Mouse (Mus musculus): ENCODE data around the gene Islr. TPM values are rescaled to one million over a fixed set of nuclear protein-coding genes. Genes with fewer than 3 reads are reported as not detected.

Gene Islr
- polyA plus RNA-seq, 1 experiment from 2014 or later: 89.5 TPM

DNA sequence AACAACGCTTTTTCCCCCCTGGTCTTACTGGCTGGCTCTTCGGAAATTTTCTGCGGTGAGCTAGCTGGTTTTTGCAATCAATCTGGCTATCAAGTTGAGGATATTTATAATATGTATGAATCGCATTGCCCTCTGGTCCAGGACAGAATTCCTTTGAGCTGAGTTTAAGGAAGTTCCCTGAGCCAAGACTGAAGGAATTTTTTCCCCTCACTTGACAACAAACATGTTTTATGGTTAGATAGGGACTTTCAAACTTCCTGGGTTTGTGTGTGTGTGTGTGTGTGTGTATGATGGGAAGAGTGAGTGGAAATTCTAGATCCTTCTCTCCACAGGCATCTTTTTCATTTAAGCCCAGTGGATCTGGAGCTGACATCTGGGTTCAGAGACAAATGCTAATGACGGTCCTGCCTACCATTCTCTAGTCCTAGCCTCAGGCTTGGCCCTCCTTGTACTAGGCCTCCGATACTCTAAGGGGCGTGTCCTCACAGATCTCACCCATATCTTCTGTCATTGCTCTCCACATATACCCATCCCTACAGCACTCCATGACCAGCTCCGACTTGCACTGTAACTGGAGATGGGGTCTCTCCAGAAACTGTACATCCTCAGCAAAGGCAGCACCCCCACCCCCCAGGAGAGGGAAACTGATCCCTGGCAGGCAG lies 10.5 kb upstream of the Islr start:
- Histone ChIP-seq H3K9ac (no peak overlapping the region), H3K4me1 (peaks cover 17% of the 10 kb centered on the region), H3K36me3 (peaks cover under 1% of the 10 kb centered on the region; the same call in 1 of the 2 replicates), H3K27me3 (no peaks in the 10 kb centered on the region), H3K9me3 (no peaks in the 10 kb centered on the region), H3K27ac (0 out of 2 replicates have a peak overlapping the region, but pooled peaks have one; percentile 29), H3K4me2 (no peak overlapping the region), H3K4me3 (no peak overlapping the region)
- ATAC-seq (ENCODE audit: borderline replicate concordance, extremely low read depth, low FRiP score, low TSS enrichment): peak; percentile 43; the same call in 1 of the 2 replicates
- 36% methylated on average over 8 of the region's 8 CpGs for WGBS

GRCm38 (mm10) chr9:58213865-58214264 lies 9.8 kb upstream of the Islr start:
- Histone ChIP-seq H3K27ac (no peak overlapping the region), H3K4me2 (no peak overlapping the region), H3K9ac (no peak overlapping the region), H3K27me3 (no peaks in the 10 kb centered on the region), H3K4me3 (no peak overlapping the region), H3K9me3 (no peaks in the 10 kb centered on the region), H3K4me1 (peaks cover 17% of the 10 kb centered on the region), H3K36me3 (no peaks in the 10 kb centered on the region)
- WGBS: 11% methylated on average over 5 of the region's 5 CpGs
- peak; percentile 58; the same call in 1 of the 2 replicates for ATAC-seq (ENCODE audit: borderline replicate concordance, extremely low read depth, low FRiP score, low TSS enrichment)

GRCm38 (mm10) chr9:58213377-58213776 lies 9.3 kb upstream of the Islr start:
- 43% methylated on average over 5 of the region's 5 CpGs for WGBS
- H3K9ac ChIP-seq: no peak overlapping the region

GRCm38 (mm10) chr9:58210304-58210627 lies 6.2 kb upstream of the Islr start:
- Histone ChIP-seq H3K27ac (no peak overlapping the region), H3K4me3 (no peak overlapping the region), H3K4me2 (no peak overlapping the region), H3K36me3 (no peaks in the 10 kb centered on the region), H3K27me3 (peaks cover 14% of the 10 kb centered on the region; the same call in 1 of the 2 replicates), H3K9ac (no peak overlapping the region), H3K9me3 (no peaks in the 10 kb centered on the region), H3K4me1 (peaks cover 17% of the 10 kb centered on the region)
- 61% methylated on average over 2 of the region's 2 CpGs for WGBS
- no peak for ATAC-seq (ENCODE audit: borderline replicate concordance, extremely low read depth, low FRiP score, low TSS enrichment)

More at GRCm38 (mm10) chr9:58213377-58213776, 9.3 kb upstream of the Islr start:
- no peaks in the 10 kb centered on the region for H3K9me3 ChIP-seq
- no peak overlapping the region for H3K4me2 ChIP-seq
- no peak overlapping the region for H3K27ac ChIP-seq
- no peaks in the 10 kb centered on the region for H3K36me3 ChIP-seq
- no peak overlapping the region for H3K4me3 ChIP-seq
- no peaks in the 10 kb centered on the region for H3K27me3 ChIP-seq
- no peak for ATAC-seq (ENCODE audit: borderline replicate concordance, extremely low read depth, low FRiP score, low TSS enrichment)
- H3K4me1 ChIP-seq: peaks cover 17% of the 10 kb centered on the region

DNA sequence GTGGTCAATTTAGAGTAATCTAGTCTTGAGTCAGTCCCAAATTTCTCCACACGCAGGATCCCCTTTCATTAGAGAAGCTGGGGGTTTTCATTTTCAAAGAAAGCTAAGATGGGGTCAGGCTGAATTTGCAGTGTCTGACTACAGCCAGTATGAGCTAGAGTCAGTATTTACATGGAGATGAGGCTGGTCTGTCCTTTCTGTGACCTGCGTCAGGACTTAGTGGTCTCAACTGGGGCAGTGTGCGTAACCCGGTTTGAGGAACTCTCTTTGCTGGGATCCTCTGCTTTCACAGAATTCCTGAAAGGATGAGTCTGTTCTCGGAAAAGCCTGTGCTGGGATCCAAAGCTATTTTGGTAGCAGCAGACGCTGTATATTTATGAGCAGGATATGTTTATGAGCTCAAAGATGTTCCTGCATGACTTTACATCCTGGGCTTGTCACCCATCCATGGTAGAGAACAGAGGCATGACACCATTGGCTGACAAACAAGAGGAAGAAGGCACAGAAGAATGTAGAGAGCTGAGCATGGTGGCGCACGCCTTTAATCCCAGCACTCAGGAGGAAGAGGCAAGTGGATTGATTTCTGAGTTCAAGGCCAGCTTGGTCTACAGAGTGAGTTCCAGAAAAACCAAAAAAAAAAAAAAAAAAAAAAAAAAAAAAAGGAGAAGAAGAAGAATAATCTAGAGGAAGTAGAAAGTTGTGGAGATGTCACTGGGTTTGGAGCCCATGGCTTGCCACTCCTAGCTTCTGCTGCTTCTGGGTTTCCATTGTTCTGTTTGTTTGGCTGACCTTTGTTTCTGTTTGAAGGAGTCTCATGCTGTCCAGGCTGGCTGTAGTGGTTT lies 5.6 kb upstream of the Islr start:
- peaks cover 11% of the 10 kb centered on the region for H3K4me1 ChIP-seq
- H3K27ac ChIP-seq: no peak overlapping the region
- no peaks in the 10 kb centered on the region for H3K9me3 ChIP-seq
- H3K36me3 ChIP-seq: no peaks in the 10 kb centered on the region
- 66% methylated on average over 8 of the region's 8 CpGs for WGBS
- H3K27me3 ChIP-seq: peaks cover 14% of the 10 kb centered on the region; the same call in 1 of the 2 replicates
- H3K4me2 ChIP-seq: no peak overlapping the region
- no peak for ATAC-seq (ENCODE audit: borderline replicate concordance, extremely low read depth, low FRiP score, low TSS enrichment)
- no peak overlapping the region for H3K9ac ChIP-seq
- H3K4me3 ChIP-seq: no peak overlapping the region

DNA sequence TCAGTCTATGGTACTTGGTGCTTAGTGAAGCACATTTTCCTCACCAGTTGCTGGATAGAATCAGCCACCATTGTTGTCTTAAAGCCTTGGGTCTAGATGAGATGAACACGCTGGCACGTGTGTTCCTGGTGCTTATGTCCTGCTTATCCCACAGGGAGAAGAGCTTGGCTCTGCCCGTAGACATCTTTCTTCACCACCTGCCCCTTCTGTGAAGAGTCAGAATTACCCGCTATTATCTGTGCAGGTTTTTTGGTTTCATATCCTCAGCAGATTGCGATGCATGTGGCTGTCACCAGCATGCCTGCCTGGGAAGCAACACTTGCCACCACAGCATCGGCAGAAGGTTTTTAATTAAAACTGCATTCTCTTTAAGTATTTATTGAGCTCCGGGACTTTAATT lies 1.9 kb upstream of the Islr start:
- Histone ChIP-seq H3K27ac (no peak overlapping the region), H3K9ac (no peak overlapping the region), H3K36me3 (no peaks in the 10 kb centered on the region), H3K9me3 (no peaks in the 10 kb centered on the region), H3K27me3 (peaks cover 46% of the 10 kb centered on the region), H3K4me2 (no peak overlapping the region), H3K4me3 (no peak overlapping the region), H3K4me1 (peaks cover 13% of the 10 kb centered on the region)
- whole genome bisulfite sequencing: 83% methylated on average over 7 of the region's 7 CpGs
- ATAC-seq (ENCODE audit: borderline replicate concordance, extremely low read depth, low FRiP score, low TSS enrichment): no peak

DNA sequence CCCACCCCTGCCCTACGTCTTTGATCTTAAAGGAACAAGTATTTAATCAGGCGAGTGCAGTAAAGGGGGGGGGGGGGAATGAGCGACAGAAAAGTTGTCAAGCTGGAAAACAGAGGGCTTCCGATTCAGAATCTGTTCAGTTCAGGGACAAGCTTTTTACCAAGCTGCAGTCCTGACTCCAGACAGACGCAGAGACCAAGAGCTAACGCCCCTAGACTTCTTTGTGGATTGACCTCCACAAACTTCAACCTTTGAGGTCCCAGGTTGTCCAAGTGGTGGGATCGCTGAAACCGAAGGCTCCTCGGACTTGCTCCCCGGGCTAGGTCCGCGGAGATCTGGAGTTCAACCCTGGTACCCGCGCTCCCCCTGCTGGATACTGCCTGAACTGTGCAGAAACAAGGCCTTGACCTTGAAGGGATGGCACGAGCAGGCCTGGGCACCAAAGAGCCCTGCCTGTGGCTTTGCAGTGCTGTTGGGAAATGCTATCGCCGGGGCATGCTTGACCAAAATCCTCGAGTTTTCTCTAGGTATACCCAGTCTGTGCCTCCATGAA lies 418 bp upstream of the Islr start:
- H3K4me3 ChIP-seq: peak overlapping the region; percentile 42
- WGBS: 3% methylated on average over 18 of the region's 18 CpGs
- peaks cover 61% of the 10 kb centered on the region for H3K27me3 ChIP-seq
- peak overlapping the region; percentile 24; the same call in 1 of the 2 replicates for H3K9ac ChIP-seq
- ATAC-seq (ENCODE audit: borderline replicate concordance, extremely low read depth, low FRiP score, low TSS enrichment): peak; percentile 80; the same call in 1 of the 2 replicates
- no peaks in the 10 kb centered on the region for H3K9me3 ChIP-seq
- no peak overlapping the region for H3K27ac ChIP-seq
- H3K4me1 ChIP-seq: peaks cover 13% of the 10 kb centered on the region
- peak overlapping the region; percentile 68 for H3K4me2 ChIP-seq
- no peaks in the 10 kb centered on the region for H3K36me3 ChIP-seq

DNA sequence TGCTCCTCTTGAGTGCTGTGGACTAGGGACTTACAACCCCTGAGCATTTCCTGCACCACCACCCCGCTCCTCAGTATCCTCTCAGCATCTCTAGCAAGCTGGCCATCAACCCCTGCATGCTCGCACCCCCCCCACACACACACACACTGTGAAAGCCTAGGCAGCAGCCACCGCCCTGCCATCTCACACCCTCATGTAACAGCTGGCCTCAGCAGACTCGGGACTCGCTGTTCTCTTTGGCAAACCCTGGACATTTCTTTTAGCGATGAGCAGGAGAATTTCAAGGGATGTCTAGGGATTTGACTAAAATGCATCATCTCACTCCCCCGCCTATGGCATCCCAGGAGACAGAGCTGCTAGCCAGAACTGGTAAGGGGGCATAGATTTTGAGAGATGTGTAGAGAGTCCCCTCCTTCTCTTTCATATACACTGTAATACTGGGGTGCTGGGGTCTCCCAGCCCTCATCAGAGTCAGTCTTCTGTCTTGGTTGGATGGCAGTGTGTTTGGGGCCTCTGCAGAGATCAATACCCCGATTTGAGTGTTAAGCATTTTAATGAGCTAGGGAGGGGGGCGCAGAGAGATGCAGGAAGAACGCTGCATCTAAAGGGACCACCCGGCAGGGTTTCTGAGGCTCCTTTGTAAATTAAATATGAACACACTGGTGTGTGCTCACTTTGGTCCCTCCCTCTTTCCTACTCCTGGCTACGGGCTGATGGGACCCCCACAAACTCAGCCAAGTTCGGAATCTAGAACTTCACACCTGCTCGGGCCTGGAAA lies 1.2 kb downstream of the Islr start:
- Histone ChIP-seq H3K27me3 (peaks cover 77% of the 10 kb centered on the region), H3K4me1 (peaks cover 26% of the 10 kb centered on the region), H3K4me2 (no peak overlapping the region), H3K27ac (no peak overlapping the region), H3K36me3 (no peaks in the 10 kb centered on the region), H3K4me3 (no peak overlapping the region), H3K9ac (no peak overlapping the region), H3K9me3 (no peaks in the 10 kb centered on the region)
- no peak for ATAC-seq (ENCODE audit: borderline replicate concordance, extremely low read depth, low FRiP score, low TSS enrichment)
- WGBS: 3% methylated on average over 14 of the region's 14 CpGs

DNA sequence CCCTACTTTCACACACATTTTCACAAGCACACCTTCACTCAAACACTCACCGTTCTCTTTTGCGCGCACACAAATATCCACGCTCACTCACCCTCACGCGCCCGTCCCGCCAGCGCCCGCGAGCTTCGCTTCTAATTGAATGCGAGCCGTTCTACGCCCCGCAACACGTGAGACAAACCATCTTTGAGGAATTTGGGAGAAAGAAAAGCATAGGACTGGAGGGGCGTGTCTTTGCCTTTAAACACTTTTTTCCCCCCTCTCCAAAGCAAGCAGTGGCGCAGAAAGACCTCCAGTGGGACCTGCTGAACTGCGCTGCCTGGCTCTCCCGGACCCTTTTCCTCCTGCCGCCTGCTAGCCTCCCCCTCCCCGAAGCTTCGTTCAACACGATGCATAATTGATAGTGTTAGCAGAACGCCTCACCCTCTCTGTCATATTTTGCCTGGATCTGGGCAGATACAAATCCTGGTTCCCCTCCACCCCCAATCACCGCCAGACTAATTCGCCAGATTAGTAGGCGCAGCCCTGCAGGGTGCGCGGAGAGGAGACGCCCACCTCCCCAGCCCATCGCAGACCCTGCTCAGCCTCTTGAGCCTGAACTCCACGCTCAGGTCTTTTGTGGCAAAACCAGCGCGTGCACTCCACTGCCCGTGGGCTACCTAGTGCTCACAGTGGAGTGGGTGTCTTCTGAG lies 2.1 kb downstream of the Islr start:
- no peak overlapping the region for H3K4me2 ChIP-seq
- H3K36me3 ChIP-seq: no peaks in the 10 kb centered on the region
- H3K9ac ChIP-seq: no peak overlapping the region
- ATAC-seq (ENCODE audit: borderline replicate concordance, extremely low read depth, low FRiP score, low TSS enrichment): no peak
- H3K27me3 ChIP-seq: peaks cover 86% of the 10 kb centered on the region
- H3K27ac ChIP-seq: no peak overlapping the region
- H3K4me3 ChIP-seq: no peak overlapping the region
- no peaks in the 10 kb centered on the region for H3K9me3 ChIP-seq
- H3K4me1 ChIP-seq: peaks cover 34% of the 10 kb centered on the region
- whole genome bisulfite sequencing: 2% methylated on average over 37 of the region's 37 CpGs

DNA sequence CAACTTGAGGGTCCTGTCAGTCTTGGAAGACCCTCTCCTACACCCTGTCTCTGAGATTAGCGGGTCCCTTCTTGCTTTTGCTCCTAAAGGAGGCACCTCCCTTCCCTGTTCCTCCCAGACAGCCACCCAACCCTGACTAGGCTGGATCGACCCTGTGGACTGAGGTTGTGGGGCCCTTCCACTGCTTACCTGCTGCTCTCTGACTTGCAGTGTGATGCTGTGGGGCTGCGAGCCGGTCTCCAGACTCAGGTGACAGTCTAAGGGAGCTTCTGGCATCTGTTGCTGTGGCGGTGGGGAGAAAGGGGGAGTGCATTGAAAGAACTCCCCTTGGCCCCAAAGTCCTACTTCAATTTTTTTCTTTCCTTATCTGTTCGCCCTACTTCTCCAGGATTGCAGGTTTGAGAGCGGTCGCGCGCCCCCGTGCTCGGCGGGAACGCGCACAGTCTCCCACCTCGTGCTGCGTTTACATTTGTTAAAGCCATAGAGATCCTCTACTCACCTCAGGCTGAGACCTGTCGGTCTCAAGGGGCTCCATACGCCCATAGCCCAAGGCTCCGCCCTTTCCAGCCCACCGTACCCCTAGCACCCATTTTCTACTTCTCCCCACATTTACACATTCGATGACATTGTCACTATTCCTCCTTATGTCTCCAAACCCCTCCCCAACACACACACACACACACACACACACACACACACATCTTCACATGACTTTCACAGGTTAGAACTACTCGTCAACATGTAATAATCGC lies 2.8 kb downstream of the Islr start:
- no peak overlapping the region for H3K27ac ChIP-seq
- no peak overlapping the region for H3K9ac ChIP-seq
- peaks cover 40% of the 10 kb centered on the region for H3K4me1 ChIP-seq
- H3K9me3 ChIP-seq: no peaks in the 10 kb centered on the region
- peaks cover 87% of the 10 kb centered on the region for H3K27me3 ChIP-seq
- ATAC-seq (ENCODE audit: borderline replicate concordance, extremely low read depth, low FRiP score, low TSS enrichment): no peak
- H3K4me3 ChIP-seq: no peak overlapping the region
- no peaks in the 10 kb centered on the region for H3K36me3 ChIP-seq
- H3K4me2 ChIP-seq: no peak overlapping the region
- WGBS: under 1% methylated on average over 24 of the region's 24 CpGs
